Mouse (Mus musculus) lung, postnatal 0 days (tissue): ENCODE results near the gene Flad1. TPM values are rescaled to one million over a fixed set of nuclear protein-coding genes. Genes with fewer than 3 reads are reported as not detected.

ENCODE experiments used
- ATAC-seq: fragments of 200-750 bp; cut with Nextera tagmentation; 2 replicates; pipeline ENCODE4 v1.8.0; 2017; ENCODE audit warnings: moderate library complexity
- DNase-seq: peaks from one replicate; pipeline ENCODE4 v3.0.0-alpha.2; 2016; ENCODE audit warnings: low spot score
- H3K27ac ChIP-seq: fragments of 300-500 bp; sonication (generic); 2 replicates; pipeline ENCODE4 v1.5.1; 2014; ENCODE audit warnings: antibody characterized with exemption, mild to moderate bottlenecking, low read length, mixed read lengths
- H3K27me3 ChIP-seq: fragments of 300-500 bp; sonication (generic); replicated peaks from 2 replicates; pipeline ENCODE4 v1.6.1; 2014; ENCODE audit warnings: low read length, mixed read lengths; ENCODE audit not compliant: insufficient read depth
- H3K36me3 ChIP-seq: fragments of 300-500 bp; sonication (generic); 2 replicates; pipeline ENCODE4 v1.6.1; 2014; ENCODE audit warnings: low read length, mixed read lengths; ENCODE audit not compliant: insufficient read depth
- H3K4me1 ChIP-seq: fragments of 300-500 bp; sonication (generic); 2 replicates; pipeline ENCODE4 v1.6.1; 2014; ENCODE audit warnings: antibody characterized with exemption, low read depth, low read length, mixed read lengths; ENCODE audit not compliant: insufficient read depth
- H3K4me2 ChIP-seq: fragments of 300-500 bp; sonication (generic); replicated peaks from 2 replicates; pipeline ENCODE4 v1.6.1; 2014; ENCODE audit warnings: low read depth, mild to moderate bottlenecking, low read length, moderate library complexity, mixed read lengths
- H3K4me3 ChIP-seq: fragments of 300-500 bp; sonication (generic); 2 replicates; pipeline ENCODE4 v1.5.1; 2014; ENCODE audit warnings: low read depth, low read length
- H3K9ac ChIP-seq: fragments of 300-500 bp; sonication (generic); replicated peaks from 2 replicates; pipeline ENCODE4 v1.6.1; 2014; ENCODE audit warnings: low read depth, mild to moderate bottlenecking
- H3K9me3 ChIP-seq: fragments of 300-500 bp; sonication (generic); 2 replicates; pipeline ENCODE4 v1.6.1; 2016; ENCODE audit warnings: low read length, mixed read lengths
- CTCF ChIP-seq: IDR thresholded peaks from 2 replicates; pipeline ENCODE4 v1.5.1; 2016; ENCODE audit warnings: antibody characterized with exemption, mild to moderate bottlenecking
- EP300 ChIP-seq: IDR thresholded peaks from 2 replicates; pipeline ENCODE4 v1.6.1; 2016; ENCODE audit warnings: antibody characterized with exemption, mild to moderate bottlenecking, control low read depth
- WGBS: fragments of 180-500 bp; shearing (Covaris S2); extraction: QIAGEN DNeasy Blood & Tissue Kit; methylation state at CpG from one replicate; pipeline ENCODE4 v1.1.7; 2014; 5-methylcytosine and 5-hydroxymethylcytosine counted together
- polyA plus RNA-seq: library from polyadenylated mRNA; unstranded; fragments of >200 nt; fragmentation: Nextera tagmentation; extraction: Ambion mirVana; gene quantifications from 2 replicates; pipeline ENCODE4 v1.2.1, GENCODE M21; 2015

Flad1 gene
- 17.9 and 18.2 TPM in 2 replicates for polyA plus RNA-seq

DNA sequence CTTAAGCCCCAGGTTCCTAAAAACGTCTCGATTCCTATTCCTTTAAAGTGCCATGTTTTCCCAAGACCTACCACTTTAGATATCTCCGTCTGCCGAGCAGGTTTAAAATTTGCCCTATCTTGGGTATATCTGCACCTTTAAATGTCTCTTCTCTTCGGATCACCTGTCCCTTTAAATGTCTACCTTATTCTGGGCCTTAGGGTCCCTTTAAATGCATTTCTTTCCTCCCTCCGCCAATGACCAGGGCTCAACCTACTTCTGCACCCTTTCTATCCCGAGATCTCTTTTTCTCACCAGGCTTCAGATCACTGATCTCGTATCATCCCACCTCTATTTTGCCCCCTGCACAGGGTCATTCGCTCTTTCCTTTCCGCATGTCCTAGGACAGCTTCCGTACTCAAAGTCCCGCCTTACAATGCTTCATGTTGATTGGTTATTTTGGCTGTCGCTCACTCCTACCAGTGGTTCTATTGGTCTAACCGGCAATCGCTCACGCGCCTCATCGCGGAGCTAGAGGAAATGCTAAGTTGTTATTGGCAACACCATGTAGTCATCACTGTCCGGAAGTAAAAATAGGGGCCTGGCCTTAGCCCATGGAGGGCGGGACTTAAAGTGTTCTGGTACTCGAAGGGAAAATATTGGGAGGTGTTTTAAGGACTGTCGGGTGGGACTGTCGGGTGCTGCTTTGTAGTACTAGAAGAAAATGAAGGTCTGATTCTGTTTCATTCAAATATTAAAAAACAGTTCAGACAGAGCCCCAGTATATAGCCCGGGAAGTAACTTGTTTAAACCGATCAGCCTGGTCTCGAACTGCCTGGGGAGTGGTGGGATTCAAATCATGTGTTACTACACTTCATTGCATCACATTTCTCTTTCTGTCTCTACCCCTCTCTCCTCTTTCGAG is at the start of gene Flad1:
Gene Flad1 (minus strand): TSS at position 381 of the 904 bp plus-strand sequence.
- H3K9me3 ChIP-seq, result no peaks in the 10 kb centered on the region
- TF ChIP-seq EP300, result peak; percentile 95
- TF ChIP-seq CTCF, result no peak
- WGBS, result 5% methylated on average over 28 of the region's 28 CpGs
- no peaks in the 10 kb centered on the region for H3K4me1 ChIP-seq
- no peak within 1 kb of the TSS for H3K27ac ChIP-seq
- H3K4me2 ChIP-seq, result peak within 1 kb of the TSS; percentile 63
- peak within 1 kb of the TSS; percentile 53 for H3K4me3 ChIP-seq
- DNase-seq (peak; percentile 98), ATAC-seq (peak; percentile 100)
- no peaks in the 10 kb centered on the region for H3K36me3 ChIP-seq
- peak within 1 kb of the TSS; percentile 39 for H3K9ac ChIP-seq
- no peaks in the 10 kb centered on the region for H3K27me3 ChIP-seq

DNA sequence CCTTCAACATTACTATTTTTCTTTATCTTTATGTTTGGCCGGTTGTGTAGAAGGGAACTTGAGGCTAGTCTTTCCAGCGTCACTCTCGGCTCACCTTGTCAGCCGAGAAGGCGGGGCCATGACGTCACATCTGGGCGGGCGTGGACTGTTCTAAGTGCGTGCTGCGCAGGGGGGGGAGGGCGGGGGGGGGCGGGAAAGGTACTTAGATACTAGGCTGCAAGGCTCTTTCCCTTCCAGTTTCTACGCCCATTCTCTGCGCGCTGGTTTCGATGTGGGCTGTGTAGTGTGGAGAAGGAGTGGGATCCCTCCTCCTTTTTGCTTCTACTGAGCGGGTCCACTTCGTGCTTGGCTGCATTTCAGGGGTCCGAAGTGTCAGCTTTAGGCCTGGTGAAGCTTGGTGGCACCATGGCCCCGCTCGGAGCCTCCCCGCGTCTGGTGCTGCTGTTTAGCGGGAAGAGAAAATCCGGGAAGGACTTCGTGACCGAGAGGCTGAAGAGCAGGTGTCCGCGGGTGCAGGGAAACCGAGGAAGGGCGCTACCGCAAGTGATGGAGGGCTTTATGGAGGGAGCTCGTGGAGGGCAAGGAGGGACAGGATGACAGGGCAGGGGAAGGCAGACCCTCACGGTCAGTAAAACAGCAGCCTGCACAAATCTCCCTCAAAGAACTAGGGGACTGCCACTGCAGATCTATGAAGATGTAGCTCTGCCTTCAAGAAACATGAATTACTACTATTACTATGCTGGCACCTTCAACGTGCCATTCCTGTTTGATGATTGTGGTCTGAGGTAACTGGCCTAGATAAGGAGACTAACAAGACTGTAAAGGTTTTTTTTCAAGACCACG is 47.5 kb upstream of the Flad1 start:
- peak; percentile 85 for ATAC-seq
- DNase-seq, result peak; percentile 92
- no peaks in the 10 kb centered on the region for H3K36me3 ChIP-seq
- TF ChIP-seq EP300, result no peak
- no peak for TF ChIP-seq CTCF
- peaks cover 2% of the 10 kb centered on the region; the same call in 1 of the 2 replicates for H3K4me1 ChIP-seq
- no peaks in the 10 kb centered on the region for H3K27me3 ChIP-seq
- peak overlapping the region; percentile 71 for H3K4me2 ChIP-seq
- H3K27ac ChIP-seq, result peak overlapping the region; percentile 90
- peak overlapping the region; percentile 52 for H3K4me3 ChIP-seq
- under 1% methylated on average over 33 of the region's 36 CpGs for WGBS
- peak overlapping the region; percentile 62 for H3K9ac ChIP-seq
- no peaks in the 10 kb centered on the region for H3K9me3 ChIP-seq

DNA sequence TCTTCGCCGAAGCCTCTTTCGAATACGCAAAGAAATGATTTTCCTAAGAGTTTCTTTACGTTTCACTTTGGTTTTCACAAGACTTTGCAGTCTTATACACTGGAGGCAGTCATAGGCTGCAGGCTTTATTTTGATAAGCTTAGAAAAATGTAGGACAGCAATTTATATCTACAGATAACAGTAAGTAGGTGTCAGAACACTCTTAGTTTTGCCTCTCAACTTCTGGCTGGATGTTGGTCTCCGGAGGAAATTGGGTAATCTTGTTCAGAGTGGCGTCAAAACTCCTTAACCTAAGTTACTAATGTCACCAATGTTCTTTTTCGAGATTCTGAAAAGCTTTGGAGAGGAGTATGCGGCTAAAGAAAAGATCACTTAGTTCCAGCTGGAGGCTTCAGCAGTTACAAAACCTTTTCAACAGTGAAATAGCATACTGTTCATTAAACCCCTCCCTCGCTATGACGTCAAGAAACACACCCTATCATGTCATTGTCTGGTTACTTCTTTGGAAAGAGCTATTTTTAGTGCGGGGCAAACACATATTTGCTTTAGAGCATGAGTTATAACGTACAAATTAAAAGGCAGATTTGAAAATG is 46.8 kb upstream of the Flad1 start:
- no peak for TF ChIP-seq CTCF
- TF ChIP-seq EP300, result peak; percentile 99
- Histone ChIP-seq H3K4me1 (peaks cover 2% of the 10 kb centered on the region; the same call in 1 of the 2 replicates), H3K27ac (peak overlapping the region; percentile 90), H3K27me3 (no peaks in the 10 kb centered on the region), H3K9ac (no peak overlapping the region), H3K4me2 (peak overlapping the region; percentile 71), H3K4me3 (peak overlapping the region; percentile 52), H3K9me3 (no peaks in the 10 kb centered on the region), H3K36me3 (no peaks in the 10 kb centered on the region)
- ATAC-seq (peak; percentile 86), DNase-seq (peak; percentile 96)
- WGBS, result 19% methylated on average over 13 of the region's 13 CpGs

DNA sequence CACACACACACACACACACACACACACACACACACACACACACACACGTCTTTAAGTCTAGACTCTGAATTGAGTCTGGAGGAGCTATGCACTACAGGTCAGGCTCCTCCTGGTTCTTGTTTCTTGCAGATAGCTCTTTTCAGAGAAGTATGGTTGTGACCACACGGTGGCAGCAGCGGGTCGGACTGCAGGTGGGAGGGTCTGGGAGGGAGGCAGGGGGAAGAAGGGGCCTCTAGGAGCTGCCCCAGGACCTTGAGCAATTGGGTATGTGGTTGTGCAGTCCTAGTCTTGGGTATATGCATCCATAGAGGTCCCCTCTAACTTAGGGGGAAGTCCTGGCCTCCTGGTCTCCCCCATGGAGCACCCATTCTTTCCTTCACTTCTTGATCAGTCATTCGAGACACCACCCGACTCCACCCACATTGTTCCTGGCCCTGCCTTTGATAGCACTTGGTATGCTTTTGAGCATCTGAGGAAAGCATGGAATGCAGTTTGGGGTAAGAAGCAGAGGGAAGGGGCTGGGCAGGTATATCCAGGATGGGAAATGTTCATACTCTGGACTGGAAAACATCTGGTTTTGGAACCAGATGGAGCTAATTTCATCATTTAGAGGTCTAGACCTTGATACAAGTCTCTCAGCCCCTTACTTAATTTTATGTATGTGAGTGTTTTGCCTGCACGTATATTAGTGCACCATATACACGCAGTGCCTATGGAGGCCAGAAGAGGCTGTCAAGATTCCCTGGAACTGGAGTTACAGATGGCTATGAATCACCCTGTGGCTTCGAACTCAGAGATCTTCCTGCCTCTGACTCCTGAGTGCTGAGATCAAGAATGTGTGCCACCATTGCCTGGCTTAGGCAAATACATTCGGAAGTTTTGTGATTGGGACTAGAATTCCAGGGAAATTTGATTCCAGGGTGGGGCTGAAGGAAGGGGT is 45.3 kb upstream of the Flad1 start:
- H3K9me3 ChIP-seq, result no peaks in the 10 kb centered on the region
- DNase-seq (peak; percentile 86), ATAC-seq (peak; percentile 15)
- peaks cover 2% of the 10 kb centered on the region; the same call in 1 of the 2 replicates for H3K4me1 ChIP-seq
- peak overlapping the region; percentile 90; the same call in 1 of the 2 replicates for H3K27ac ChIP-seq
- 32% methylated on average over 10 of the region's 10 CpGs for WGBS
- no peaks in the 10 kb centered on the region for H3K36me3 ChIP-seq
- peak; percentile 84 for TF ChIP-seq CTCF
- TF ChIP-seq EP300, result no peak
- H3K27me3 ChIP-seq, result no peaks in the 10 kb centered on the region
- no peak overlapping the region for H3K4me2 ChIP-seq
- H3K9ac ChIP-seq, result no peak overlapping the region
- no peak overlapping the region for H3K4me3 ChIP-seq

DNA sequence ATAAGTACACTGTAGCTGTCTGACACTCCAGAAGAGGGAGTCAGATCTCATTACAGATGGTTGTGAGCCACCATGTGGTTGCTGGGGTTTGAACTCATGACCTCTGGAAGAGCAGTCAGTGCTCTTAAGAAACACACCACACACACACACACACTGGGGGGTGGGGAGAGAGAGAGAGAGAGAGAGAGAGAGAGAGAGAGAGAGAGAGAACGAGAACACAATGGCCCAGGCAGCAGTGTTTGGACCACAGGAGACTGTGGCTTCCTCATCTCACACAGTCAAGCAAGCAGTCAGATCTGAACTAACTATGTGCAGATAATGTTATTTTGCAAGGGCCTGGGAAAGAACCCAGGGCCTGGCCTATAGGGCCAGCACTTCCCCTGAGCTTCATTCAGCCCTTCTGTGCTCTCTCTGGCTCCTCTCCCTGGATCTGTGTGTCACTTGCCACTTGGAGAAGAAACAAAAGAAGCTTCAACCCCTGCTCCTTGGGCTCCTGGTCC is 44.2 kb upstream of the Flad1 start:
- Histone ChIP-seq H3K4me3 (no peak overlapping the region), H3K4me2 (no peak overlapping the region), H3K27ac (no peak overlapping the region), H3K27me3 (no peaks in the 10 kb centered on the region), H3K9me3 (no peaks in the 10 kb centered on the region), H3K36me3 (no peaks in the 10 kb centered on the region), H3K4me1 (peaks cover 2% of the 10 kb centered on the region; the same call in 1 of the 2 replicates), H3K9ac (no peak overlapping the region)
- no peak for ATAC-seq
- no peak for DNase-seq
- 60% methylated on average over 1 of the region's 1 CpGs for WGBS
- TF ChIP-seq CTCF (no peak), EP300 (no peak)
